Mouse (Mus musculus): Measurements from ENCODE around the gene Igsf8.

GRCm38 (mm10) chr1:172281522-172282254, 20.2 kb downstream of the Igsf8 start:
- TF ChIP-seq CTCF (IDR thresholded peaks at IDR 0.05; ENCODE audit: low read depth) (no peak), EP300 (IDR thresholded peaks at IDR 0.05; ENCODE audit: low read depth) (no peak)
